Mouse (Mus musculus) liver, adult 2 months (tissue): ENCODE results near the gene Nadk2. TPM values are rescaled to one million over a fixed set of nuclear protein-coding genes. Genes with fewer than 3 reads are reported as not detected.

Experiments used
- DNase-seq: peaks from one replicate; pipeline ENCODE4 v3.0.0-alpha.2; 2011; ENCODE audit warnings: low read depth, low spot score; ENCODE audit errors: extremely low read depth
- H3K27ac ChIP-seq: fragments of 200-500 bp; replicated peaks from 2 replicates; pipeline ENCODE4 v1.5.1; 2012; ENCODE audit warnings: low read depth, mild to moderate bottlenecking, control low read depth, inconsistent platforms, low read length; ENCODE audit not compliant: insufficient read depth
- H3K27me3 ChIP-seq: fragments of 200-500 bp; 2 replicates; pipeline ENCODE4 v1.6.1; 2012; ENCODE audit warnings: mild to moderate bottlenecking, moderate library complexity, low read length, inconsistent platforms; ENCODE audit not compliant: control insufficient read depth, insufficient read depth
- H3K36me3 ChIP-seq: fragments of 200-500 bp; 2 replicates; pipeline ENCODE4 v1.6.1; 2012; ENCODE audit warnings: low read length, inconsistent platforms; ENCODE audit not compliant: control insufficient read depth, insufficient read depth
- H3K4me1 ChIP-seq: fragments of 200-500 bp; 2 replicates; pipeline ENCODE4 v1.6.1; 2011; ENCODE audit warnings: low read length; ENCODE audit not compliant: control insufficient read depth, insufficient read depth
- H3K4me3 ChIP-seq: fragments of 200-500 bp; 2 replicates; pipeline ENCODE4 v1.5.1; 2011; ENCODE audit warnings: low read depth, mild to moderate bottlenecking, control low read depth, low read length, moderate library complexity; ENCODE audit not compliant: insufficient read depth
- H3K79me2 ChIP-seq: fragments of 200-500 bp; 2 replicates; pipeline ENCODE4 v1.6.1; 2012; ENCODE audit warnings: inconsistent platforms, mild to moderate bottlenecking, low read length, moderate library complexity; ENCODE audit not compliant: control insufficient read depth, insufficient read depth
- H3K9ac ChIP-seq: fragments of 200-500 bp; 2 replicates; pipeline ENCODE4 v1.6.1; 2012; ENCODE audit warnings: low read depth, mild to moderate bottlenecking, control low read depth, inconsistent platforms, low read length
- CTCF ChIP-seq: fragments of 200-500 bp; IDR thresholded peaks from 2 replicates; pipeline ENCODE4 v1.5.1; 2011; ENCODE audit warnings: low read depth, low read length, control low read depth
- POLR2A ChIP-seq: fragments of 200-500 bp; IDR thresholded peaks from 2 replicates; pipeline ENCODE4 v1.6.1; 2011; ENCODE audit warnings: low read length, control low read depth; ENCODE audit not compliant: insufficient read depth; ENCODE audit errors: extremely low read depth
- WGBS: fragments of 180-500 bp; shearing (Covaris S2); methylation state at CpG from one replicate; pipeline ENCODE4 v1.1.7; 2018; 5-methylcytosine and 5-hydroxymethylcytosine counted together
- polyA plus RNA-seq: library from polyadenylated mRNA; depleted of rRNA; stranded (reverse); fragments of >200 nt; gene quantifications from 2 replicates; pipeline ENCODE4 v1.2.3, GENCODE M21; 2012
- total RNA-seq: library from RNA; depleted of rRNA; stranded (reverse); fragments of >200 nt; gene quantifications from 2 replicates; pipeline ENCODE4 v1.2.3, GENCODE M21; 2014

The Nadk2 gene
- total and polyA plus RNA-seq, 2 experiments: 71.8 to 163 TPM

DNA sequence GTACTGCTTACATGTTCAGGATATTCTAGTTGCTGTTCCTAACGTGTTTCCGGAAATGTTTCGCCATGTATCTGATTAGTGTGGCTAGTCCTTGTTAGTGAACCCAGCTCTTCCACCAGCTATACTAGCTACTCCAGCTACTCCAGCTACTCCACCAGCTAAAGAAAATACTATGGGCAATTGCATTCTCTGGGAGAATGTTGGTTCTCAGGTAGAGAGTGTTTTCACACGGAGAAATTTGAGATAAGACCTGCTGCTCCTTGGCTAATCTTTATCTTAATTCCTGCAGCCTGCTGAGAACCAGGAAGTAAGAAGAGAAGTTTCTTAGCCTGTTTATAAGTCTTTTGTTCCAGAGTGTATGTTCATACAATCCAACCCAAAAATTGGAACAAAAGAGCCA lies 9.1 kb downstream of the Nadk2 start:
- H3K9ac ChIP-seq: no peak overlapping the region
- peaks cover 32% of the 10 kb centered on the region; the same call in 1 of the 2 replicates for H3K79me2 ChIP-seq
- no peak for DNase-seq
- H3K27me3 ChIP-seq: no peaks in the 10 kb centered on the region
- 52% methylated on average over 4 of the region's 4 CpGs for WGBS
- no peak overlapping the region for H3K4me3 ChIP-seq
- peaks cover 5% of the 10 kb centered on the region for H3K36me3 ChIP-seq
- TF ChIP-seq POLR2A: no peak
- no peak for TF ChIP-seq CTCF
- no peak overlapping the region for H3K27ac ChIP-seq
- peaks cover 34% of the 10 kb centered on the region for H3K4me1 ChIP-seq

DNA sequence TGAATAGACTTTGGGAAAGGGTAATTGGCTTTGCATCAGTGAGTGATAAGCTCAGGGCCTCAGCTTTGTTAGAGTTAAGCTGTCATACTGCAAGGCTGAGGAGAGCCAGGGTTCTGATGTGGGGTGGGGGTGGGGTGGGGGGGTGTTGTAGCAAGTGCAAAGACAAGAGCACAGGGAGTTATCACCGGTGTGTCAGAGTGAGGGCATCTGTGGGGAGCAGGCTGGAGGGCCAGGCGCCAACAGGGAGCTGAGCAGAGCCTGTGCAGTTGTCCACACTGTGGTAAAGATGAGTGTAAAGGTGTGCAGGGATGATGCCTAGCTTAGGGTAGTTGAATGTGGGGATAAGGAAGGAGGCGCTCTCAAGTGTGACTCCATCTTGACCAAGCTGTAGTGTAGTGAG lies 10.2 kb downstream of the Nadk2 start:
- Histone ChIP-seq H3K27ac (no peak overlapping the region; the same call in 1 of the 2 replicates), H3K4me3 (no peak overlapping the region), H3K27me3 (no peaks in the 10 kb centered on the region), H3K36me3 (peaks cover 11% of the 10 kb centered on the region), H3K4me1 (peaks cover 29% of the 10 kb centered on the region), H3K9ac (no peak overlapping the region), H3K79me2 (peaks cover 27% of the 10 kb centered on the region; the same call in 1 of the 2 replicates)
- TF ChIP-seq POLR2A: no peak
- no peak for TF ChIP-seq CTCF
- DNase-seq: no peak
- 71% methylated on average over 3 of the region's 3 CpGs for WGBS

DNA sequence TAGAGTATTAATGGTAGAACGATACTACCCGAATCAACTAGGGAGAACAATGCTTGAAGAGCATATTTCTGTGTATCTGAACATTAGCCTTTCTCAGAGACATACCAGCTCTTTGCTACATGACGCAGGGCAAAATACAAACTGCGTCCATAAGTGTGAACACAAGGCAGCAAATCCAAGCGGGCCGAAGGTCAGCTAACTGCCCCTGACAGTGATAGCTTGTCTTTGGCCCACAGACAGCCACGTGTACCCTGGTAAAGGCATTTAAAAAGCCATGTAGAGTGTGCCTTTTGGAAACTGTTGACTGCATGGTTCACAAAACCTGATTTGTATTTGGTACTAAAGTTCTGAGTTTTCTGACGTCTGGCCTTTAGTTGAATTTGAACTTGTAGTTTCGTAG lies 11.7 kb downstream of the Nadk2 start:
- Histone ChIP-seq H3K36me3 (peaks cover 16% of the 10 kb centered on the region), H3K4me1 (peaks cover 23% of the 10 kb centered on the region), H3K27me3 (no peaks in the 10 kb centered on the region), H3K9ac (no peak overlapping the region), H3K79me2 (peaks cover 21% of the 10 kb centered on the region; the same call in 1 of the 2 replicates), H3K4me3 (no peak overlapping the region), H3K27ac (no peak overlapping the region)
- WGBS: 31% methylated on average over 9 of the region's 9 CpGs
- peak; percentile 94 for DNase-seq
- no peak for TF ChIP-seq POLR2A
- TF ChIP-seq CTCF: no peak

DNA sequence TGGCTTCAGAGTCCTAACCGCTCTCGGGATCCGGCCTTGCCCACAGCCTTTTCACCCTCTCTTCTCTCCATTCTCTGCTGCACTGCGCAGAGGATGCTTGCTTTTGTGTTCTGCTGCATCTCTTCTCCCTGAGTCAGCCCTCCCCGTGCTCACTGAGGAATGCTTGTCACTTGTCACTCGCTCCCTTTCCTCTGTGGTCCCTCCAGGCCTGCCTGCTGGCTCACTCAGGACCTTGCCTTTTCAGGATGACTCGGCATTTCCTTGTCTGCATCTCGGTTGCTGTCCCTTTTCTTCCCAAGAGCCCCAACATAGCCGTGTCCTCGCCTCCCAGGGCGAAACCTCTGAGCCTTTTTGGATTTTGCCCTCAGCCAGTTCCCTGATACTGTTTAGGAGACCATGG lies 15.8 kb downstream of the Nadk2 start:
- H3K36me3 ChIP-seq: peaks cover 27% of the 10 kb centered on the region
- no peak overlapping the region for H3K27ac ChIP-seq
- TF ChIP-seq POLR2A: no peak
- TF ChIP-seq CTCF: no peak
- peaks cover 5% of the 10 kb centered on the region for H3K4me1 ChIP-seq
- no peak overlapping the region for H3K9ac ChIP-seq
- 77% methylated on average over 11 of the region's 11 CpGs for WGBS
- no peak overlapping the region for H3K4me3 ChIP-seq
- DNase-seq: no peak
- H3K27me3 ChIP-seq: no peaks in the 10 kb centered on the region
- peaks cover 11% of the 10 kb centered on the region; the same call in 1 of the 2 replicates for H3K79me2 ChIP-seq

DNA sequence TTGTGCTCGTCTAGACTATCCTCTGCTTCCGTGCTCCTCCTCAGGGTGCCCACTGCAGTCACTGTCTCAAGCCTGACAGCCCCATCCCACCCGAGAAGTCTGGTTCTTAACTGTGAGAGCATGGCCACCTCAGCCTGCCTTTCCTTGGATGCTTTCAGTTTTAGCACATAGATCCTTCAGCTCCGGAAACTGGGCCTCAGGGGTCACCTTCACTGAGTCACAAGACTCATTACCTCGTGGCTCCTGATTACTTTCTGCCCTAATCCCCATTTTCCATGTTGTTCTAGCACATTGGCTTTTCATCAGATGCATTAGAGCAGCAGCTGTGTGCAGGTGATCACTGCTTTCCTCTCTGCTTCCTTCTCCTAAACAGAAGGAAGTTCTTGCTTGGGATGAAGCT lies 16.4 kb downstream of the Nadk2 start:
- H3K9ac ChIP-seq: no peak overlapping the region
- DNase-seq: no peak
- no peak overlapping the region for H3K27ac ChIP-seq
- no peak for TF ChIP-seq POLR2A
- no peak for TF ChIP-seq CTCF
- H3K4me1 ChIP-seq: peaks cover under 1% of the 10 kb centered on the region
- no peak overlapping the region for H3K4me3 ChIP-seq
- H3K79me2 ChIP-seq: peaks cover 11% of the 10 kb centered on the region; the same call in 1 of the 2 replicates
- H3K27me3 ChIP-seq: no peaks in the 10 kb centered on the region
- 88% methylated on average over 5 of the region's 5 CpGs for WGBS
- H3K36me3 ChIP-seq: peaks cover 30% of the 10 kb centered on the region

DNA sequence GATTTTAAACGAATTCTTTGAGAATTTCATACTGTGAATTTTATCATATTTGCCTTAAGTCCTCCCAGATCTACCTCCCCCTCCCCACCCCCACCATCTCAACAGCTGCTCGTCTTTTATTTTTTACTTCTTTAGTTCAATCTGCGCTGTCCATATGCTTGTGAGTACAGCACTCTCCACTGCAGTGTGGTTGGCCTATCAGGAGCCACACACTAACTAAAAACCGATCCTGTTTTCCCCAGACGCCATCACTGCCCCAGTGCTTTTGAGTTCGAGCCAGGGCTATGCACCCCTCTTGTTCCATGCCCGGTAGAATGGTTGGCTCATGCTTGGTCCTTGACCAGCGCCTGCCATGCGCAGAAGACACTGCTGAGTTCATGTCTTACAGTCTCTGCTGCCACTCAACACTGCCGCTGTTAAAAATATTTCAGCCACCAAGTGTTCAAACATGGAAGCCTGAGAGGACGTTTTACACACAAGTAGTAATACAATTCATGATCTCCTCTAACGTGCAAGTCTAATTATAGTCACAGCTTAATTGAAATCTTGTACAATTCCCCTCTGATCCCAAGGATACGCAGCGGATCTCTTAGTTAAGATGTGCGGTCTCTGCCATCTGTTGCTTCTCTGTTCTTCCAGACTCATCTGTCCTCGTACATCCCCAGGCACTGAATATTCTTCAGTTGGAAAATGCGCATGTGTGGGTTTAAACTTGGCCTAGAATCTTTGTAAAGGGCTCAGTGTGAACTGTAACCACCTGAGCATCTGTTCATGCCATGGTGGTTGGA lies 17.0 kb downstream of the Nadk2 start:
- no peak overlapping the region for H3K27ac ChIP-seq
- no peak for TF ChIP-seq POLR2A
- no peak for TF ChIP-seq CTCF
- H3K9ac ChIP-seq: no peak overlapping the region
- no peak overlapping the region for H3K4me3 ChIP-seq
- WGBS: 94% methylated on average over 17 of the region's 17 CpGs
- H3K27me3 ChIP-seq: no peaks in the 10 kb centered on the region
- H3K36me3 ChIP-seq: peaks cover 35% of the 10 kb centered on the region
- DNase-seq: no peak
- no peaks in the 10 kb centered on the region; the same call in 1 of the 2 replicates for H3K4me1 ChIP-seq
- H3K79me2 ChIP-seq: peaks cover 11% of the 10 kb centered on the region; the same call in 1 of the 2 replicates
